Mouse (Mus musculus) liver, embryonic 14.5 days (tissue): ENCODE measurements around the gene Loxl3. TPM values are rescaled to one million over a fixed set of nuclear protein-coding genes. Genes with fewer than 3 reads are reported as not detected.
A peak's percentile ranks its signal among the peaks of the same experiment; 100 is the strongest.

ENCODE experiments used
- ATAC-seq: fragments of 200-750 bp; cut with Nextera tagmentation; 2 replicates; pipeline ENCODE4 v1.8.0; 2017; ENCODE audit warnings: moderate number of reproducible peaks, mild to moderate bottlenecking, moderate library complexity; ENCODE audit not compliant: insufficient read depth
- DNase-seq, 3 experiments: peaks; one replicate each; pipeline ENCODE4 v3.0.0-alpha.2; 2012 to 2013; ENCODE audit warnings: low read depth in 3 of 3, low spot score in 3 of 3
- H3K27ac ChIP-seq: fragments of 300-500 bp; sonication (generic); 2 replicates; pipeline ENCODE4 v1.5.1; 2014; ENCODE audit warnings: moderate library complexity, mild to moderate bottlenecking, control low read depth, inconsistent platforms
- H3K27me3 ChIP-seq: fragments of 300-500 bp; sonication (generic); 2 replicates; pipeline ENCODE4 v1.6.1; 2014; ENCODE audit warnings: mild to moderate bottlenecking, low read length, moderate library complexity; ENCODE audit not compliant: control insufficient read depth, insufficient read depth
- H3K36me3 ChIP-seq: fragments of 300-500 bp; sonication (generic); replicated peaks from 2 replicates; pipeline ENCODE4 v1.6.1; 2014; ENCODE audit warnings: low read depth; ENCODE audit not compliant: control insufficient read depth, insufficient read depth
- H3K4me1 ChIP-seq, 2 experiments: fragments of 200-500 bp in 1 of 2; fragments of 300-500 bp in 1 of 2; sonication (generic) in 1 of 2; replicated peaks; 2 replicates each; pipeline ENCODE4 v1.6.1; 2012 to 2014; ENCODE audit warnings: antibody characterized with exemption in 1 of 2, inconsistent platforms in 1 of 2, low read length in 1 of 2; ENCODE audit not compliant: control insufficient read depth in 2 of 2, insufficient read depth in 2 of 2
- H3K4me2 ChIP-seq: fragments of 300-500 bp; sonication (generic); 2 replicates; pipeline ENCODE4 v1.6.1; 2014; ENCODE audit warnings: low read depth, mild to moderate bottlenecking, control low read depth, moderate library complexity
- H3K4me3 ChIP-seq, 2 experiments: fragments of 200-500 bp in 1 of 2; fragments of 300-500 bp in 1 of 2; sonication (generic) in 1 of 2; 2 replicates each; pipeline ENCODE4 v1.5.1; 2012 to 2014; ENCODE audit warnings: low read depth in 2 of 2, low read length in 2 of 2, mild to moderate bottlenecking in 2 of 2, control low read depth in 1 of 2, inconsistent platforms in 1 of 2, moderate library complexity in 1 of 2; ENCODE audit not compliant: insufficient read depth in 1 of 2
- H3K9ac ChIP-seq: fragments of 300-500 bp; sonication (generic); replicated peaks from 2 replicates; pipeline ENCODE4 v1.6.1; 2014; ENCODE audit warnings: mild to moderate bottlenecking, control low read depth, moderate library complexity
- H3K9me3 ChIP-seq: fragments of 300-500 bp; sonication (generic); 2 replicates; pipeline ENCODE4 v1.6.1; 2016; ENCODE audit warnings: low read length, mixed read lengths; ENCODE audit not compliant: control insufficient read depth
- CTCF ChIP-seq: IDR thresholded peaks from 2 replicates; pipeline ENCODE4 v1.5.1; 2016; ENCODE audit warnings: antibody characterized with exemption, low read depth, control low read depth
- EP300 ChIP-seq: IDR thresholded peaks from 2 replicates; pipeline ENCODE4 v1.6.1; 2016; ENCODE audit warnings: antibody characterized with exemption, low read depth
- WGBS: fragments of 180-500 bp; shearing (Covaris S2); extraction: QIAGEN DNeasy Blood & Tissue Kit; methylation state at CpG from one replicate; pipeline ENCODE4 v1.1.7; 2014; ENCODE audit not compliant: insufficient replicate concordance; 5-methylcytosine and 5-hydroxymethylcytosine counted together
- polyA plus RNA-seq, 2 experiments: library from polyadenylated mRNA; depleted of rRNA in 1 of 2; stranded (reverse) in 1 of 2; unstranded in 1 of 2; fragments of >200 nt; fragmentation: Nextera tagmentation in 1 of 2; extraction: Ambion mirVana in 1 of 2; gene quantifications; 2 replicates each; pipeline versions ENCODE4 v1.2.1 to v1.2.3; 2012 to 2014

Loxl3 gene
- polyA plus RNA-seq, 2 experiments, result 1.1 to 1.6 TPM

- peak overlapping the region; percentile 94 for H3K4me2 ChIP-seq
- no peak overlapping the region for H3K9ac ChIP-seq
- TF ChIP-seq EP300 (no peak), CTCF (no peak)
- H3K4me3 ChIP-seq, result peak overlapping the region in 1 of 2 experiments; percentile 82; a peak in 1 of 4 replicates
- no peak for DNase-seq
- WGBS, result 73% methylated on average over 5 of the region's 5 CpGs
- no peaks in the 10 kb centered on the region; the same call in 1 of the 2 replicates for H3K27me3 ChIP-seq
- peaks cover 26 to 27% of the 10 kb centered on the region in 2 experiments for H3K4me1 ChIP-seq
- ATAC-seq, result no peak
- H3K9me3 ChIP-seq, result no peaks in the 10 kb centered on the region
- H3K36me3 ChIP-seq, result peaks cover 17% of the 10 kb centered on the region
- no peak overlapping the region for H3K27ac ChIP-seq
These were observed 586 bp downstream of the Loxl3 start for GRCm38 (mm10) chr6:83034463-83035055.

- Histone ChIP-seq H3K9ac (no peak overlapping the region), H3K4me1 (peaks cover 26 to 32% of the 10 kb centered on the region in 2 experiments), H3K36me3 (0 out of 2 replicates have a peak, but pooled peaks cover under 1% of the 10 kb centered on the region), H3K9me3 (no peaks in the 10 kb centered on the region), H3K4me2 (no peak overlapping the region), H3K4me3 (no peak overlapping the region), H3K27ac (no peak overlapping the region), H3K27me3 (no peaks in the 10 kb centered on the region; the same call in 1 of the 2 replicates)
- TF ChIP-seq CTCF, result no peak
- TF ChIP-seq EP300, result no peak
- WGBS, result 76% methylated on average over 8 of the region's 8 CpGs
- ATAC-seq (no peak), DNase-seq (no peak)
These were observed 3.2 kb downstream of the Loxl3 start for GRCm38 (mm10) chr6:83037188-83037587.

GRCm38 (mm10) chr6:83038496-83039012 is 4.6 kb downstream of the Loxl3 start:
- peak; percentile 99 for ATAC-seq
- Histone ChIP-seq H3K4me2 (peak overlapping the region; percentile 63), H3K27me3 (no peaks in the 10 kb centered on the region; the same call in 1 of the 2 replicates), H3K27ac (peak overlapping the region; percentile 96), H3K9me3 (no peaks in the 10 kb centered on the region), H3K4me1 (peaks cover 24 to 28% of the 10 kb centered on the region in 2 experiments), H3K4me3 (peak overlapping the region in 1 of 2 experiments; percentile 25; a peak in 2 of 4 replicates), H3K36me3 (no peaks in the 10 kb centered on the region), H3K9ac (peak overlapping the region; percentile 54)
- DNase-seq, result peak; percentile 88 to 93 (median 89)
- TF ChIP-seq EP300 (peak; percentile 55), CTCF (no peak)
- WGBS, result 13% methylated on average over 24 of the region's 24 CpGs

GRCm38 (mm10) chr6:83040601-83041000 is 6.6 kb downstream of the Loxl3 start:
- H3K27me3 ChIP-seq, result no peaks in the 10 kb centered on the region
- no peaks in the 10 kb centered on the region for H3K36me3 ChIP-seq
- H3K4me2 ChIP-seq, result no peak overlapping the region
- no peak overlapping the region for H3K4me3 ChIP-seq
- WGBS, result 78% methylated on average over 5 of the region's 5 CpGs
- TF ChIP-seq EP300, result no peak
- peaks cover 19 to 25% of the 10 kb centered on the region in 2 experiments for H3K4me1 ChIP-seq
- H3K9me3 ChIP-seq, result no peaks in the 10 kb centered on the region
- DNase-seq (no peak), ATAC-seq (no peak)
- H3K9ac ChIP-seq, result no peak overlapping the region
- no peak overlapping the region for H3K27ac ChIP-seq

- Histone ChIP-seq H3K4me1 (peaks cover 12 to 20% of the 10 kb centered on the region in 2 experiments), H3K4me2 (no peak overlapping the region), H3K9me3 (no peaks in the 10 kb centered on the region), H3K9ac (no peak overlapping the region), H3K36me3 (no peaks in the 10 kb centered on the region), H3K4me3 (no peak overlapping the region), H3K27ac (no peak overlapping the region), H3K27me3 (no peaks in the 10 kb centered on the region)
- no peak for TF ChIP-seq CTCF
- TF ChIP-seq EP300, result no peak
- ATAC-seq (no peak), DNase-seq (no peak)
- 63% methylated on average over 6 of the region's 6 CpGs for WGBS
These were observed 9.6 kb downstream of the Loxl3 start for GRCm38 (mm10) chr6:83043561-83043960.
